Mouse (Mus musculus) adrenal gland, postnatal 10 days (tissue): ENCODE measurements at regions not wholly inside any gene's neighbourhood (a gene's known extent, or its start where the extent isn't known, plus 50 kb on each side); places are given as distances from the start of the nearest gene placed in this dataset.

Experiments used
- DNase-seq: peaks from one replicate; pipeline ENCODE4 v3.0.0; 2021; ENCODE audit warnings: mixed read lengths

- no peak for DNase-seq
Measured at GRCm38 (mm10) chr14:76913850-76914249, 122.7 kb upstream of the Ccdc122 start.

- DNase-seq: peak; percentile 18
Measured at GRCm38 (mm10) chr14:76912301-76913001, 124.1 kb upstream of the Ccdc122 start.

- no peak for DNase-seq
Measured at GRCm38 (mm10) chr14:76911271-76911670, 125.3 kb upstream of the Ccdc122 start.

- DNase-seq: no peak
Measured at GRCm38 (mm10) chr14:76910186-76910585, 126.4 kb upstream of the Ccdc122 start.

GRCm38 (mm10) chr14:76907941-76908340, 128.6 kb upstream of the Ccdc122 start:
- peak; percentile 57 for DNase-seq

- no peak for DNase-seq
Measured at GRCm38 (mm10) chr14:76902962-76903757, 133.4 kb upstream of the Ccdc122 start.

- no peak for DNase-seq
Measured at GRCm38 (mm10) chr14:76901490-76901889, 135.1 kb upstream of the Ccdc122 start.

GRCm38 (mm10) chr14:76899331-76899730, 137.2 kb upstream of the Ccdc122 start:
- peak; percentile 19 for DNase-seq

- DNase-seq: no peak
Measured at GRCm38 (mm10) chr14:76887708-76888107, 148.9 kb upstream of the Ccdc122 start.

GRCm38 (mm10) chr14:76887201-76887600, 149.4 kb upstream of the Ccdc122 start:
- DNase-seq: no peak

- DNase-seq: no peak
Measured at GRCm38 (mm10) chr14:76883231-76883651, 153.3 kb upstream of the Ccdc122 start.

GRCm38 (mm10) chr14:76882711-76883171, 153.8 kb upstream of the Ccdc122 start:
- peak; percentile 79 for DNase-seq

- no peak for DNase-seq
Measured at GRCm38 (mm10) chr14:76880851-76881250, 155.7 kb upstream of the Ccdc122 start.

- DNase-seq: no peak
Measured at GRCm38 (mm10) chr14:76877306-76877705, 159.3 kb upstream of the Ccdc122 start.

- peak; percentile 81 for DNase-seq
Measured at GRCm38 (mm10) chr14:76876015-76876414, 160.6 kb upstream of the Ccdc122 start.

- no peak for DNase-seq
Measured at GRCm38 (mm10) chr14:76875266-76875900, 161.2 kb upstream of the Ccdc122 start.

GRCm38 (mm10) chr14:76874542-76875265, 161.9 kb upstream of the Ccdc122 start:
- DNase-seq: peak; percentile 30

GRCm38 (mm10) chr14:76873684-76874083, 162.9 kb upstream of the Ccdc122 start:
- DNase-seq: no peak

- DNase-seq: no peak
Measured at GRCm38 (mm10) chr14:76872976-76873375, 163.6 kb upstream of the Ccdc122 start.

- DNase-seq: no peak
Measured at GRCm38 (mm10) chr14:76872510-76872909, 164.1 kb upstream of the Ccdc122 start.

- DNase-seq: no peak
Measured at GRCm38 (mm10) chr14:76868831-76869230, 167.7 kb upstream of the Ccdc122 start.

- DNase-seq: no peak
Measured at GRCm38 (mm10) chr14:76868131-76868530, 168.4 kb upstream of the Ccdc122 start.
